Mouse (Mus musculus) testis, adult 2 months (tissue): Measurements from ENCODE around the gene Akp3.

Experiments used
- CTCF ChIP-seq: fragments of 200-500 bp; IDR thresholded peaks from 2 replicates; pipeline ENCODE4 v1.5.1; 2012; ENCODE audit warnings: low read depth, mild to moderate bottlenecking, inconsistent platforms, low read length, moderate library complexity; ENCODE audit not compliant: control insufficient read depth, insufficient read depth, insufficient replicate concordance
- POLR2A ChIP-seq: fragments of 200-500 bp; IDR thresholded peaks from 2 replicates; pipeline ENCODE4 v1.6.1; 2012; ENCODE audit warnings: low read depth, mild to moderate bottlenecking, inconsistent platforms, low read length, moderate library complexity; ENCODE audit not compliant: control insufficient read depth

GRCm38 (mm10) chr1:87143141-87143540 lies 18.4 kb downstream of the Akp3 start:
- TF ChIP-seq CTCF (no peak), POLR2A (no peak)
